Mouse (Mus musculus) CH12.LX (cell line): ENCODE results near the gene Metap2. TPM values are rescaled to one million over a fixed set of nuclear protein-coding genes. Genes with fewer than 3 reads are reported as not detected.

ENCODE experiments used
- DNase-seq: peaks from one replicate; pipeline ENCODE4 v3.0.0-alpha.2; 2013; ENCODE audit errors: extremely low read depth
- H3K27ac ChIP-seq: 2 replicates; pipeline ENCODE4 v1.5.1; 2012; ENCODE audit warnings: low read depth, mild to moderate bottlenecking, control low read depth, moderate library complexity; ENCODE audit not compliant: insufficient read depth
- H3K27me3 ChIP-seq: replicated peaks from 2 replicates; pipeline ENCODE3; 2012; ENCODE audit warnings: inconsistent platforms
- H3K36me3 ChIP-seq, 2 experiments: replicated peaks in 1 of 2; 2 replicates each; pipeline versions ENCODE3 to v1.6.1; 2012; ENCODE audit warnings: inconsistent platforms in 1 of 2, low read length in 1 of 2, mild to moderate bottlenecking in 1 of 2, mixed read lengths in 1 of 2, moderate library complexity in 1 of 2; ENCODE audit not compliant: control insufficient read depth in 1 of 2, insufficient read depth in 1 of 2
- H3K4me1 ChIP-seq, 2 experiments: 2 replicates each; pipeline ENCODE4 v1.6.1; 2012; ENCODE audit warnings: inconsistent platforms in 1 of 2, moderate library complexity in 1 of 2; ENCODE audit not compliant: insufficient read depth in 2 of 2, control insufficient read depth in 1 of 2
- H3K4me2 ChIP-seq: 2 replicates; pipeline ENCODE4 v1.6.1; 2012; ENCODE audit warnings: low read depth, mild to moderate bottlenecking, control low read depth; ENCODE audit not compliant: poor library complexity, insufficient read depth, severe bottlenecking
- H3K4me3 ChIP-seq, 3 experiments: fragments of 150-350 bp in 1 of 3; sonication (generic) in 1 of 3; replicated peaks in 1 of 3; 2 replicates each; pipeline versions ENCODE3 to v1.5.1; 2011 to 2012; ENCODE audit warnings: low read depth in 2 of 3, low read length in 2 of 3, mild to moderate bottlenecking in 2 of 3, moderate library complexity in 2 of 3, control low read depth in 1 of 3, improper control_type of control experiment in 1 of 3, inconsistent platforms in 1 of 3, mixed read lengths in 1 of 3; ENCODE audit not compliant: poor library complexity in 1 of 3
- H3K79me2 ChIP-seq: replicated peaks from 2 replicates; pipeline ENCODE4 v1.6.1; 2012; ENCODE audit warnings: mild to moderate bottlenecking, moderate library complexity; ENCODE audit not compliant: control insufficient read depth, poor library complexity, insufficient read depth, severe bottlenecking; ENCODE audit errors: extremely low read depth
- H3K9ac ChIP-seq: 2 replicates; pipeline ENCODE4 v1.6.1; 2012; ENCODE audit warnings: low read depth, mild to moderate bottlenecking, control low read depth, moderate library complexity; ENCODE audit not compliant: insufficient read depth
- H3K9me3 ChIP-seq: replicated peaks from 2 replicates; pipeline ENCODE3; 2012; ENCODE audit warnings: low read length, inconsistent platforms, mixed read lengths
- BHLHE40 ChIP-seq: IDR thresholded peaks from 2 replicates; pipeline ENCODE4 v1.6.1; 2011; ENCODE audit warnings: mild to moderate bottlenecking, low read depth, low read length, improper control_type of control experiment
- CHD1 ChIP-seq: IDR thresholded peaks from 2 replicates; pipeline ENCODE4 v1.6.1; 2012; ENCODE audit warnings: low read depth, low read length, improper control_type of control experiment, inconsistent platforms
- CTCF ChIP-seq, 2 experiments: IDR thresholded peaks in 1 of 2; conservative IDR thresholded peaks in 1 of 2; 2 replicates each; pipeline ENCODE4 v1.5.1; 2011 to 2012; ENCODE audit warnings: low read depth in 2 of 2, low read length in 2 of 2, improper control_type of control experiment in 1 of 2, inconsistent platforms in 1 of 2, mild to moderate bottlenecking in 1 of 2, moderate library complexity in 1 of 2
- E2F4 ChIP-seq: IDR thresholded peaks from 2 replicates; pipeline ENCODE4 v1.6.1; 2011; ENCODE audit warnings: low read depth, low read length, improper control_type of control experiment; ENCODE audit not compliant: insufficient replicate concordance
- ELF1 ChIP-seq: IDR thresholded peaks from 2 replicates; pipeline ENCODE4 v1.6.1; 2014; ENCODE audit warnings: low read depth, mild to moderate bottlenecking, inconsistent platforms, low read length, improper control_type of control experiment
- EP300 ChIP-seq: IDR thresholded peaks from 2 replicates; pipeline ENCODE4 v1.6.1; 2011; ENCODE audit warnings: low read length, improper control_type of control experiment
- ETS1 ChIP-seq: conservative IDR thresholded peaks from 2 replicates; pipeline ENCODE4 v1.6.1; 2012; ENCODE audit warnings: low read depth, mild to moderate bottlenecking, inconsistent platforms, low read length, improper control_type of control experiment, moderate library complexity
- GABPA ChIP-seq: IDR thresholded peaks from 2 replicates; pipeline ENCODE4 v1.6.1; 2012; ENCODE audit warnings: low read depth, low read length, improper control_type of control experiment, inconsistent platforms; ENCODE audit not compliant: insufficient replicate concordance
- IRF4 ChIP-seq: IDR thresholded peaks from 2 replicates; pipeline ENCODE4 v1.6.1; 2014; ENCODE audit warnings: low read depth, mild to moderate bottlenecking, inconsistent platforms, low read length, improper control_type of control experiment
- JUND ChIP-seq: conservative IDR thresholded peaks from 2 replicates; pipeline ENCODE4 v1.6.1; 2011; ENCODE audit warnings: low read depth, low read length, improper control_type of control experiment
- KAT2A ChIP-seq: IDR thresholded peaks from 2 replicates; pipeline ENCODE4 v1.6.1; 2012; ENCODE audit warnings: low read length, improper control_type of control experiment, inconsistent platforms; ENCODE audit not compliant: insufficient replicate concordance
- MAFK ChIP-seq: IDR thresholded peaks from 2 replicates; pipeline ENCODE4 v1.6.1; 2011; ENCODE audit warnings: low read length, improper control_type of control experiment; ENCODE audit not compliant: insufficient replicate concordance
- MAX ChIP-seq: IDR thresholded peaks from 2 replicates; pipeline ENCODE4 v1.6.1; 2011; ENCODE audit warnings: low read length, improper control_type of control experiment
- MAZ ChIP-seq: IDR thresholded peaks from 2 replicates; pipeline ENCODE4 v1.6.1; 2012; ENCODE audit warnings: low read depth, mild to moderate bottlenecking, inconsistent platforms, low read length, improper control_type of control experiment, moderate library complexity
- NELFE ChIP-seq: IDR thresholded peaks from 2 replicates; pipeline ENCODE4 v1.6.1; 2011; ENCODE audit warnings: low read depth, low read length, improper control_type of control experiment
- POLR2A ChIP-seq: IDR thresholded peaks from 2 replicates; pipeline ENCODE4 v1.6.1; 2011; ENCODE audit warnings: low read depth, mild to moderate bottlenecking, improper control_type of control experiment, low read length
- RAD21 ChIP-seq: IDR thresholded peaks from 2 replicates; pipeline ENCODE4 v1.6.1; 2011; ENCODE audit warnings: low read depth, mild to moderate bottlenecking, low read length, improper control_type of control experiment, moderate library complexity
- SIN3A ChIP-seq: IDR thresholded peaks from 2 replicates; pipeline ENCODE4 v1.6.1; 2012; ENCODE audit warnings: low read length, improper control_type of control experiment, inconsistent platforms
- SMC3 ChIP-seq: IDR thresholded peaks from 2 replicates; pipeline ENCODE4 v1.6.1; 2011; ENCODE audit warnings: low read depth, low read length, improper control_type of control experiment
- TBP ChIP-seq: conservative IDR thresholded peaks from 2 replicates; pipeline ENCODE4 v1.6.1; 2011; ENCODE audit warnings: low read depth, low read length, improper control_type of control experiment
- UBTF ChIP-seq: IDR thresholded peaks from 2 replicates; pipeline ENCODE4 v1.6.1; 2012; ENCODE audit warnings: low read depth, mild to moderate bottlenecking, inconsistent platforms, low read length, improper control_type of control experiment, moderate library complexity
- ZC3H11A ChIP-seq: IDR thresholded peaks from 2 replicates; pipeline ENCODE4 v1.6.1; 2012; ENCODE audit warnings: low read depth, mild to moderate bottlenecking, inconsistent platforms, low read length, improper control_type of control experiment
- ZNF384 ChIP-seq: IDR thresholded peaks from 2 replicates; pipeline ENCODE4 v1.6.1; 2012; ENCODE audit warnings: low read depth, low read length, improper control_type of control experiment, inconsistent platforms
- dilution Hi-C: fragments of 300-500 bp; cut with MboI; formaldehyde crosslinking; loops from 2 replicates; pipeline ENCODE4 v1.14.3; 2020; ENCODE audit warnings: low sequenced_read_pairs; ENCODE audit not compliant: extremely low pct_unique_long_range_greater_than_20kb, extremely low pct_ligation_motif_present
- in situ Hi-C: fragments of 300-500 bp; cut with MboI; formaldehyde crosslinking; loops from 3 replicates; pipeline ENCODE4 v1.14.3; 2019; ENCODE audit warnings: low sequenced_read_pairs, low pct_ligation_motif_present, low pct_unique_long_range_greater_than_20kb, mixed read lengths
- polyA plus RNA-seq: library from polyadenylated mRNA; unstranded; fragments of >175 nt; gene quantifications from 2 replicates; pipeline ENCODE4 v1.2.1, GENCODE M21; 2012; ENCODE audit warnings: low read depth; ENCODE audit not compliant: insufficient read length
- total RNA-seq, 2 experiments: library from RNA; depleted of rRNA; stranded (reverse); fragments of 300-350 nt in 1 of 2; fragments of >200 nt in 1 of 2; gene quantifications; 2 replicates each; pipeline ENCODE4 v1.2.3; 2012 to 2014

Gene Metap2
- total and polyA plus RNA-seq, 3 experiments = 183 to 710 (median 211) TPM

GRCm38 (mm10) chr10:93908540-93908939, 11.6 kb upstream of the Metap2 start:
- no peak overlapping the region for H3K27ac ChIP-seq
- dilution Hi-C loops (no loop called here), in situ Hi-C loops (no loop called here)

GRCm38 (mm10) chr10:93907376-93907775, 10.5 kb upstream of the Metap2 start:
- dilution Hi-C loops (no loop called here), in situ Hi-C loops (no loop called here)
- Histone ChIP-seq H3K9ac (no peak overlapping the region), H3K79me2 (no peaks in the 10 kb centered on the region), H3K4me3 (no peak overlapping the region), H3K27ac (no peak overlapping the region), H3K4me1 (peaks cover 6 to 16% of the 10 kb centered on the region in 2 experiments; a peak in 3 of 4 replicates), H3K27me3 (no peaks in the 10 kb centered on the region), H3K36me3 (no peaks in the 10 kb centered on the region), H3K9me3 (peaks cover 2% of the 10 kb centered on the region), H3K4me2 (no peak overlapping the region)
- DNase-seq = no peak
- no peak for TF ChIP-seq ZC3H11A
- no peak for TF ChIP-seq ELF1
- TF ChIP-seq EP300 = no peak
- TF ChIP-seq MAX = no peak
- no peak for TF ChIP-seq E2F4
- no peak for TF ChIP-seq ZNF384
- TF ChIP-seq IRF4 = no peak
- no peak for TF ChIP-seq NELFE
- TF ChIP-seq POLR2A = no peak
- no peak for TF ChIP-seq RAD21
- no peak for TF ChIP-seq ETS1
- TF ChIP-seq SMC3 = no peak
- no peak for TF ChIP-seq UBTF
- no peak for TF ChIP-seq SIN3A
- TF ChIP-seq GABPA = no peak
- TF ChIP-seq KAT2A = no peak
- TF ChIP-seq BHLHE40 = no peak
- TF ChIP-seq, all 38 proteins: peak for 0

More at GRCm38 (mm10) chr10:93908540-93908939, 11.6 kb upstream of the Metap2 start:
- Histone ChIP-seq H3K4me2 (no peak overlapping the region), H3K9ac (no peak overlapping the region), H3K4me3 (no peak overlapping the region), H3K79me2 (no peaks in the 10 kb centered on the region), H3K36me3 (no peaks in the 10 kb centered on the region), H3K9me3 (peaks cover 2% of the 10 kb centered on the region)
- TF ChIP-seq UBTF = no peak
- TF ChIP-seq TBP = no peak
- no peak for TF ChIP-seq CTCF (conservative IDR thresholded peaks at IDR 0.05 in 1 of 2, IDR thresholded peaks at IDR 0.05 in 1 of 2; ENCODE audit: low read depth in 2 of 2, low read length in 2 of 2)
- TF ChIP-seq ELF1 = no peak
- TF ChIP-seq ETS1 = no peak
- no peak for TF ChIP-seq JUND
- no peak for TF ChIP-seq CHD1
- TF ChIP-seq MAZ = no peak
- no peak for TF ChIP-seq MAFK
- TF ChIP-seq MAX = no peak
- no peak for TF ChIP-seq NELFE
- TF ChIP-seq, all 38 proteins: peak for 0
- DNase-seq = no peak
- H3K27me3 ChIP-seq = no peaks in the 10 kb centered on the region
- peaks cover 6 to 16% of the 10 kb centered on the region in 2 experiments; a peak in 3 of 4 replicates for H3K4me1 ChIP-seq
